ENCODE assay signal across 8 mouse cellular contexts in the genomic region with DNA sequence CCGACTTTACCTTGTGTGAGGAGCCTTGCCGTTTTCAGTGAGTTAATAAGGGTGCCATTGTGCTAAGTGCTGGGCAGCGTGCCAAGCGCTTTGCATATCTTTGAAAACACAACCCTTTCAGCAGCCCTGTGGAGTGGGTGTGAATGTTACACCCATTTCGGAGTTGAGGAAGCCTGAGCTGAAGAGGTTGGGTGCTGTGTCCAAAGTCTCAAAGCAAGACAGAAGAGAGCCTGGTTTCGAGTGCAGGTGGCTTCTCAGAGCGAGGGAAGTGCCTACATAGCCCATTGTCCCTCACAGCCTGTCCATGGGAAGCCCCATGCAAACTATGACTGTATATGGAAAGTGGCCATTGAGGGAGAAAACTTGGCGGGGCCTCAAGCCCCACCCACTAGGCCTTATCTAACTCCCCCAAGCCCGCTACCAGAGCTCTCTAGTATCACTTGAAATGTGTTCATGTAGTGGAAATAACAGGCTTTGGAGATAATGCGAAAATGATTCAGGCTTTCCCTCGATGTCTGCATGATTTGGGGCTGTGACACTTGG.
DNase-seq lines count a peak whose midpoint lies in the region; ATAC-seq and TF ChIP-seq lines count a peak whose summit lies in the region.

No protein-coding gene starts in this region.

- H3K4me1 ChIP-seq in hindbrain, embryonic 16.5 days (ENCODE audit: control insufficient read depth, insufficient read depth, low read depth, low read length): peaks cover 33% of the 10 kb centered on the region
- peaks cover 55% of the 10 kb centered on the region for H3K4me1 ChIP-seq in liver, embryonic 16.5 days (ENCODE audit: control insufficient read depth, low read depth, low read length)
- peaks cover 50% of the 10 kb centered on the region for H3K4me1 ChIP-seq in olfactory bulb, adult 2 months (ENCODE audit: control insufficient read depth, insufficient read depth, low read length)

- peak overlapping the region; percentile 54 for H3K27ac ChIP-seq in hindbrain, embryonic 16.5 days (ENCODE audit: low read depth, low read length)
- H3K27ac ChIP-seq in liver, embryonic 16.5 days (ENCODE audit: low read length): peak overlapping the region; percentile 99
- peak overlapping the region; percentile 73 for H3K27ac ChIP-seq in olfactory bulb, adult 2 months (ENCODE audit: insufficient read depth, low read depth, low read length)

- no peak overlapping the region for H3K4me3 ChIP-seq in hindbrain, embryonic 16.5 days (ENCODE audit: low read length)
- H3K4me3 ChIP-seq in liver, embryonic 16.5 days (ENCODE audit: low read depth, low read length): peak overlapping the region; percentile 44
- H3K4me3 ChIP-seq in olfactory bulb, adult 2 months (ENCODE audit: insufficient read depth, low read depth, low read length): no peak overlapping the region

- H3K9ac ChIP-seq in hindbrain, embryonic 16.5 days (ENCODE audit: low read depth, low read length): no peak overlapping the region
- peak overlapping the region; percentile 65 for H3K9ac ChIP-seq in liver, embryonic 16.5 days (ENCODE audit: low read depth, low read length)

- no peaks in the 10 kb centered on the region for H3K36me3 ChIP-seq in hindbrain, embryonic 16.5 days (ENCODE audit: control insufficient read depth, insufficient read depth, low read length)
- H3K36me3 ChIP-seq in liver, embryonic 16.5 days (ENCODE audit: control insufficient read depth, insufficient read depth): no peaks in the 10 kb centered on the region

- ATAC-seq in frontal cortex, adult (ENCODE audit: low TSS enrichment): peak; percentile 63
- peak; percentile 26 for ATAC-seq in hindbrain, embryonic 16.5 days
- peak; percentile 91 for ATAC-seq in liver, embryonic 16.5 days (ENCODE audit: low read depth)

- no peak overlapping the region for H3K4me2 ChIP-seq in hindbrain, embryonic 16.5 days (ENCODE audit: low read length)
- peak overlapping the region; percentile 64 for H3K4me2 ChIP-seq in liver, embryonic 16.5 days (ENCODE audit: low read depth, low read length)

- peak; percentile 74 for DNase-seq in retina, postnatal 1 day
- DNase-seq in retina, embryonic 14.5 days (ENCODE audit: low spot score): no peak
- no peak for DNase-seq in urinary bladder, postnatal 4 days (ENCODE audit: low spot score in 2 of 2)
- DNase-seq in cerebellum, adult 9-11 months: no peak

- TF ChIP-seq POLR2A in olfactory bulb, adult 2 months (IDR thresholded peaks at IDR 0.05; ENCODE audit: insufficient read depth, low read depth, low read length): no peak

- H3K27me3 ChIP-seq in hindbrain, embryonic 16.5 days (replicated peaks; ENCODE audit: control insufficient read depth, insufficient read depth, low read length): no peaks in the 10 kb centered on the region
- no peaks in the 10 kb centered on the region for H3K27me3 ChIP-seq in liver, embryonic 16.5 days (ENCODE audit: control insufficient read depth, insufficient read depth, low read depth, low read length)

- 37% methylated on average over 11 of the region's 11 CpGs for WGBS in hindbrain, embryonic 16.5 days
- 28% methylated on average over 11 of the region's 11 CpGs for WGBS in liver, embryonic 16.5 days (ENCODE audit: insufficient replicate concordance)
- WGBS in olfactory bulb, adult 2 months: 11% methylated on average over 11 of the region's 11 CpGs

- no peaks in the 10 kb centered on the region for H3K9me3 ChIP-seq in hindbrain, embryonic 16.5 days (ENCODE audit: control insufficient read depth, low read length)
- no peaks in the 10 kb centered on the region for H3K9me3 ChIP-seq in liver, embryonic 16.5 days (replicated peaks; ENCODE audit: control insufficient read depth, low read length)

- no peak for TF ChIP-seq CTCF in olfactory bulb, adult 2 months (IDR thresholded peaks at IDR 0.05; ENCODE audit: insufficient read depth, low read depth, low read length)

Comparison
In these comparisons a context has a peak if more than half of its experiments do, and no peak if none do; other contexts are left out.
1. ATAC-seq: peak in every context shown above with its lines; median percentile 91 in liver, embryonic 16.5 days; 63 in frontal cortex, adult; 26 in hindbrain, embryonic 16.5 days.